ENCODE assay signal across 10 mouse cellular contexts in genomic region chr7:4103411-4103810, GRCm38 (mm10). TPM values are rescaled to one million over a fixed set of nuclear protein-coding genes. Genes with fewer than 3 reads are reported as not detected.
A peak's percentile ranks its signal among the peaks of the same experiment; 100 is the strongest.
DNase-seq lines count a peak whose midpoint lies in the region; ATAC-seq and TF ChIP-seq lines count a peak whose summit lies in the region.
"Had no signal": no experiment of that assay in that cellular context is flagged by ENCODE, and none has a peak within 500 bp of the region (broad histone marks: within the 10 kb centered on the region; RNA-seq: fewer than 3 reads in every experiment).

No protein-coding gene starts in this region.

- H3K27me3 ChIP-seq in kidney, adult 2 months (replicated peaks; ENCODE audit: control insufficient read depth, insufficient read depth, low read length) = no peaks in the 10 kb centered on the region
- H3K27me3 ChIP-seq in kidney, embryonic 15.5 days = peaks cover 2% of the 10 kb centered on the region; the same call in 1 of the 2 replicates
- H3K27me3 ChIP-seq in C2C12 (ENCODE audit: control insufficient read depth, insufficient read depth, insufficient read length) (no peaks in the 10 kb centered on the region), Patski (no peaks in the 10 kb centered on the region)
- H3K27me3 ChIP-seq: embryonic facial prominence, embryonic 13.5 days; limb, embryonic 13.5 days had no signal

- H3K79me2 ChIP-seq in C2C12 (ENCODE audit: control insufficient read depth, insufficient read depth) = no peaks in the 10 kb centered on the region

- CTCF ChIA-PET in Patski (lab: Charles Lee) = interaction anchor here (2.0 kb wide), 1 partner anchor 324 kb away, joined by 5 read pairs; no protein-coding TSS in a partner anchor

- TF ChIP-seq POLR2A in kidney, adult 2 months (IDR thresholded peaks at IDR 0.05; ENCODE audit: low read depth, low read length) = no peak

- no peak overlapping the region for H3K4me2 ChIP-seq in kidney, embryonic 15.5 days
- H3K4me2 ChIP-seq: embryonic facial prominence, embryonic 13.5 days; limb, embryonic 13.5 days had no signal

- 18% methylated on average over 4 of the region's 4 CpGs for WGBS in kidney, adult 2 months
- 21% methylated on average over 4 of the region's 4 CpGs for WGBS in kidney, embryonic 15.5 days

- ATAC-seq in kidney, embryonic 15.5 days (replicated peaks; ENCODE audit: low FRiP score) = no peak
- ATAC-seq in Patski = no peak

- peak; percentile 59 for TF ChIP-seq CTCF in kidney, adult 2 months (conservative IDR thresholded peaks at IDR 0.05; ENCODE audit: insufficient read depth, insufficient read length, low read depth, low read length)
- TF ChIP-seq CTCF in C2C12 (IDR thresholded peaks at IDR 0.05; ENCODE audit: control insufficient read depth, insufficient read depth, insufficient read length) (peak; percentile 34), Patski (IDR thresholded peaks at IDR 0.05) (peak; percentile 46)

- no peak overlapping the region for H3K4me3 ChIP-seq in kidney, adult 2 months (ENCODE audit: insufficient read depth, low read depth, low read length)
- no peak overlapping the region for H3K4me3 ChIP-seq in kidney, embryonic 15.5 days (replicated peaks)
- no peak overlapping the region for H3K4me3 ChIP-seq in C2C12 (ENCODE audit: insufficient read depth, poor library complexity, severe bottlenecking)
- H3K4me3 ChIP-seq: embryonic facial prominence, embryonic 13.5 days; limb, embryonic 13.5 days had no signal

- H3K9ac ChIP-seq in kidney, embryonic 15.5 days = no peak overlapping the region
- H3K9ac ChIP-seq: embryonic facial prominence, embryonic 13.5 days; limb, embryonic 13.5 days had no signal

- no peak overlapping the region for H3K27ac ChIP-seq in kidney, adult 2 months (ENCODE audit: insufficient read depth, low read depth, low read length)
- no peak overlapping the region for H3K27ac ChIP-seq in kidney, embryonic 15.5 days
- H3K27ac ChIP-seq: embryonic facial prominence, embryonic 13.5 days; limb, embryonic 13.5 days had no signal

- H3K36me3 ChIP-seq in kidney, adult 2 months (ENCODE audit: control insufficient read depth, insufficient read depth, low read length) = no peaks in the 10 kb centered on the region
- no peaks in the 10 kb centered on the region for H3K36me3 ChIP-seq in kidney, embryonic 15.5 days
- H3K36me3 ChIP-seq in C2C12 (ENCODE audit: control insufficient read depth, insufficient read depth) = no peaks in the 10 kb centered on the region
- H3K36me3 ChIP-seq: embryonic facial prominence, embryonic 13.5 days; limb, embryonic 13.5 days had no signal

- H3K79me3 ChIP-seq in C2C12 (ENCODE audit: low read depth) = no peaks in the 10 kb centered on the region

- H3ac ChIP-seq in C2C12 (ENCODE audit: control insufficient read depth, insufficient read length, low read depth) = no peak overlapping the region

- no peaks in the 10 kb centered on the region for H3K9me3 ChIP-seq in kidney, embryonic 15.5 days (replicated peaks)
- H3K9me3 ChIP-seq: embryonic facial prominence, embryonic 13.5 days; limb, embryonic 13.5 days had no signal

- H3K4me1 ChIP-seq in kidney, adult 2 months (ENCODE audit: control insufficient read depth, insufficient read depth, low read length) = no peaks in the 10 kb centered on the region
- no peaks in the 10 kb centered on the region for H3K4me1 ChIP-seq in kidney, embryonic 15.5 days
- H3K4me1 ChIP-seq: embryonic facial prominence, embryonic 13.5 days; limb, embryonic 13.5 days had no signal

- POLR2A ChIA-PET in Patski (lab: Charles Lee) = no interaction called here

- DNase-seq in kidney, adult 2 months = peak; percentile 55
- DNase-seq in Patski (ENCODE audit: low read depth, low spot score) = no peak
- DNase-seq in forelimb bud, embryonic 11.5 days (ENCODE audit: low read depth, low spot score) = peak; percentile 51
- peak; percentile 22 for DNase-seq in skeletal muscle tissue, adult 2 months (ENCODE audit: low read depth, low spot score)
- DNase-seq in layer of hippocampus, postnatal 36 days = no peak
- DNase-seq in gastrocnemius, postnatal 4 days (ENCODE audit: low spot score in 2 of 2) = no peak

- in situ Hi-C loops in Patski (cut with MboI; ENCODE audit: low pct_unique_long_range_greater_than_20kb) = no loop called here

TF ChIP-seq in C2C12, 6 proteins besides CTCF, POLR2A, EP300 and RAD21:
- no peak for TF ChIP-seq FOSL1 (IDR thresholded peaks at IDR 0.05; ENCODE audit: insufficient read depth, low read length, poor library complexity, severe bottlenecking)
- TF ChIP-seq MYOG (IDR thresholded peaks at IDR 0.05; ENCODE audit: control insufficient read depth, extremely low read depth, insufficient read length) = no peak
- TF ChIP-seq USF1 (IDR thresholded peaks at IDR 0.05; ENCODE audit: low read depth) = no peak
- TF ChIP-seq CEBPB (IDR thresholded peaks at IDR 0.05; ENCODE audit: low read depth) = no peak
- no peak for TF ChIP-seq MAX (IDR thresholded peaks at IDR 0.05)
- TF ChIP-seq MYOD1 (IDR thresholded peaks at IDR 0.05; ENCODE audit: control insufficient read depth, insufficient read length, low read depth) = no peak

RNA-seq across cellular contexts. Expression of gene Ttyh1, which starts 15.8 kb away (rescaled TPM):
- polyA plus RNA-seq in kidney, adult 2 months (2012; rRNA removed) = 2.8 and 7.4 TPM in 2 replicates
- polyA plus RNA-seq in kidney, embryonic 15.5 days (2015; fragmentation: Nextera tagmentation; extraction: Ambion mirVana) = 2.1 and 3.0 TPM in 2 replicates
- polyA plus RNA-seq in C2C12 (2012; fragmentation: generic; extraction: Trizol) (0.05 TPM), Patski (2021) (0.12 TPM)
- 100 to 1,000 TPM; 554 to 570 TPM for total RNA-seq in layer of hippocampus, postnatal 36 days (2021)
- 1 to 10 TPM; 5.3 to 6.6 TPM for total RNA-seq in gastrocnemius, postnatal 4 days (2021)

RNA-seq across cellular contexts. Expression of gene Leng8, which starts 33.4 kb away (rescaled TPM):
- polyA plus RNA-seq in kidney, adult 2 months (2012; rRNA removed) = 225 and 407 TPM in 2 replicates
- 57.4 and 69.3 TPM in 2 replicates for polyA plus RNA-seq in kidney, embryonic 15.5 days (2015; fragmentation: Nextera tagmentation; extraction: Ambion mirVana)
- 17.9 TPM for polyA plus RNA-seq in C2C12 (2012; fragmentation: generic; extraction: Trizol)
- 92.8 TPM for polyA plus RNA-seq in Patski (2021)
- 100 to 1,000 TPM; 154 to 191 TPM for total RNA-seq in layer of hippocampus, postnatal 36 days (2021)
- total RNA-seq in gastrocnemius, postnatal 4 days (2021) = 10 to 100 TPM; 62.4 to 86.4 TPM

RNA-seq across cellular contexts. Expression of gene Lair1, which starts 40.4 kb away (rescaled TPM):
- polyA plus RNA-seq in kidney, adult 2 months (2012; rRNA removed) = 1.6 and 1.9 TPM in 2 replicates
- 0.70 and 1.1 TPM in 2 replicates for polyA plus RNA-seq in kidney, embryonic 15.5 days (2015; fragmentation: Nextera tagmentation; extraction: Ambion mirVana)
- polyA plus RNA-seq in C2C12 (2012; fragmentation: generic; extraction: Trizol) (not detected), Patski (2021) (0.01 TPM)
- 1 to 10 TPM; 3.8 to 7.5 TPM for total RNA-seq in layer of hippocampus, postnatal 36 days (2021)
- total RNA-seq in gastrocnemius, postnatal 4 days (2021) = under 1 TPM; 0.56 to 0.70 TPM

RNA-seq across cellular contexts. Expression of gene Leng9, which starts 46.8 kb away (rescaled TPM):
- polyA plus RNA-seq in kidney, adult 2 months (2012; rRNA removed) = 5.3 and 6.2 TPM in 2 replicates
- 2.8 and 3.5 TPM in 2 replicates for polyA plus RNA-seq in kidney, embryonic 15.5 days (2015; fragmentation: Nextera tagmentation; extraction: Ambion mirVana)
- 2.4 TPM for polyA plus RNA-seq in C2C12 (2012; fragmentation: generic; extraction: Trizol)
- polyA plus RNA-seq in Patski (2021) = 6.4 TPM
- total RNA-seq in layer of hippocampus, postnatal 36 days (2021) = 1 to 10 TPM; 5.5 to 5.9 TPM
- 1 to 10 TPM; 3.1 to 3.9 TPM for total RNA-seq in gastrocnemius, postnatal 4 days (2021)

Comparison
In these comparisons a context has a peak if more than half of its experiments do, and no peak if none do; other contexts are left out.
1. DNase-seq: peak in kidney, adult 2 months (single experiment), forelimb bud, embryonic 11.5 days (single experiment) and skeletal muscle tissue, adult 2 months (single experiment); none in Patski (single experiment), layer of hippocampus, postnatal 36 days (0 of 2) and gastrocnemius, postnatal 4 days (0 of 2).
2. Peak in every context shown above with its lines, with median percentiles within 50 percentile points of each other: CTCF ChIP-seq.